Mouse (Mus musculus) neural tube, embryonic 15.5 days (tissue): ENCODE measurements around the gene Gm10190. TPM values are rescaled to one million over a fixed set of nuclear protein-coding genes. Genes with fewer than 3 reads are reported as not detected.
"Not testable (repeated sequence)": the region's sequence is repeated elsewhere in the genome, so short reads cannot be mapped to it uniquely, and the experiment has no call there.

Experiments
- ATAC-seq: fragments of 200-750 bp; cut with Nextera tagmentation; 2 replicates; pipeline ENCODE4 v1.8.0; 2017; ENCODE audit warnings: mild to moderate bottlenecking, moderate TSS enrichment, moderate library complexity; ENCODE audit not compliant: low FRiP score
- H3K27ac ChIP-seq: fragments of 300-500 bp; sonication (generic); replicated peaks from 2 replicates; pipeline ENCODE4 v1.5.1; 2015; ENCODE audit warnings: mild to moderate bottlenecking, inconsistent platforms
- H3K27me3 ChIP-seq: fragments of 300-500 bp; sonication (generic); replicated peaks from 2 replicates; pipeline ENCODE4 v1.6.1; 2015; ENCODE audit warnings: inconsistent platforms
- H3K36me3 ChIP-seq: fragments of 300-500 bp; sonication (generic); 2 replicates; pipeline ENCODE4 v1.6.1; 2015; ENCODE audit warnings: inconsistent platforms
- H3K4me1 ChIP-seq: fragments of 300-500 bp; sonication (generic); 2 replicates; pipeline ENCODE4 v1.6.1; 2015; ENCODE audit warnings: inconsistent platforms
- H3K4me2 ChIP-seq: fragments of 300-500 bp; sonication (generic); 2 replicates; pipeline ENCODE4 v1.6.1; 2015; ENCODE audit warnings: inconsistent platforms, mild to moderate bottlenecking, moderate library complexity
- H3K4me3 ChIP-seq: fragments of 300-500 bp; sonication (generic); replicated peaks from 2 replicates; pipeline ENCODE4 v1.5.1; 2015; ENCODE audit warnings: mild to moderate bottlenecking, inconsistent platforms
- H3K9ac ChIP-seq: fragments of 300-500 bp; sonication (generic); replicated peaks from 2 replicates; pipeline ENCODE4 v1.6.1; 2015; ENCODE audit warnings: mild to moderate bottlenecking, inconsistent platforms
- H3K9me3 ChIP-seq: fragments of 300-500 bp; sonication (generic); replicated peaks from 2 replicates; pipeline ENCODE4 v1.6.1; 2016; ENCODE audit warnings: inconsistent platforms
- WGBS: fragments of 180-500 bp; shearing (Covaris S2); methylation state at CpG from one replicate; pipeline ENCODE4 v1.1.7; 2015; ENCODE audit warnings: mixed read lengths; 5-methylcytosine and 5-hydroxymethylcytosine counted together
- polyA plus RNA-seq: library from polyadenylated mRNA; unstranded; fragments of >200 nt; fragmentation: Nextera tagmentation; extraction: Ambion mirVana; gene quantifications from 2 replicates; pipeline ENCODE4 v1.2.1, GENCODE M21; 2015

Gene Gm10190
- 2.5 and 3.7 TPM in 2 replicates for polyA plus RNA-seq

DNA sequence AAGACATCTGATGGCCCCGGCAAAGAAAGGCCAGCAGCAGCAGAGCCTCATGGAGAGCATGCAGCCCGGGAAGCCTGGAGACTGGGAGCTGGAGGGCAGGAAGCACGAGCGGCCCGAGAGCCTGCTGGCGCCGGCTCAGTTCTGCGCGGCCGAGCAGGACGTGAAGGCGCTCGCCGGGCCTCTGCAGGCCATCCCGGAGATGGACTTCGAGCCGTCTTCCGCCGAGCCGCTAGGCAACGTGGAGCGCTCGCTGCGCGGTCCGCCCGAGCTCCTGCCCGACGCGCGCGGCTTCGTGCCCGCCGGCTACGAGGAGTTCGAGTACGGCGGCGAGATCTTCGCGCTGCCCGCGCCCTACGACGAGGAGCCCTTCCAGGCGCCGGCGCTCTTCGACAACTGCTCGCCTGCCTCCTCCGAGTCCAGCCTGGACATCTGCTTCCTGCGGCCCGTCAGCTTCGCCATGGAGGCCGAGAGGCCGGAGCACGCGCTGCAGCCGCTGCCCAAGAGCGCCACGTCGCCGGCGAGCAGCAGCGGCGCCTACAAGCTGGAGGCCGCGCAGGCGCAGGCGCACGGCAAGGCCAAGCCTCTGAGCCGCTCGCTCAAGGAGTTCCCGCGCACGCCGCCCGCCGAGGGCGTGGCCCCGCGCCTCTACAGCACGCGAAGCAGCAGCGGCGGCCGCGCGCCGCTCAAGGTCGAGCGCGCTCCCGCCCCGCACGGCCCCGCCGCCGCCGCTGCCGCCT is at the start of gene Gm10190:
Gene Gm10190, minus strand, starts transcription at position 553 of the 737 bp plus-strand sequence.
- Histone ChIP-seq H3K4me3 (peak within 1 kb of the TSS; percentile 56), H3K9ac (peak within 1 kb of the TSS; percentile 65), H3K36me3 (no peaks in the 10 kb centered on the region), H3K4me1 (peaks cover 15% of the 10 kb centered on the region), H3K27ac (peak within 1 kb of the TSS; percentile 89), H3K27me3 (no peaks in the 10 kb centered on the region), H3K9me3 (no peaks in the 10 kb centered on the region), H3K4me2 (peak within 1 kb of the TSS; percentile 86)
- ATAC-seq = peak; percentile 99
- WGBS = 3% methylated on average over 100 of the region's 102 CpGs

DNA sequence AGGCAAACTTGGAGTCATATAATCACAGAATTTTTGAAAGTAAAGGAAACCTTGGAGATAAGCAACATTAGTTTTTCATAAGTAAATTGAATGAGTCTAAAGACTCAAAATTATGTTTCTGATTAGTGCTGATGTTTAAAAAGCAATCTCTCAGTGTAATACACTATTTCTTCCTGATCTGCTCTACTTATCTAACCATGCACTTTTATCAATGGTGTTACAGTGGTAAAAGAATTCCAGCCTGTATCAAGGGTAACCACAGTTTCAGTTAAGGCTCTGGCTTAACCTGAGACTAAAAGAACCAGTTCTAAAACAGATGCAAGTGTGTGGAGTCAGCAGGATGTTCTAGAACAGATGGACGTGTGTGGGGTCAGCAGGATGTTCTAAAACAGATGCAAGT is 47.7 kb upstream of the Gm10190 start:
- Histone ChIP-seq H3K4me3 (no peak overlapping the region), H3K27ac (no peak overlapping the region), H3K27me3 (no peaks in the 10 kb centered on the region), H3K9ac (no peak overlapping the region), H3K4me1 (no peaks in the 10 kb centered on the region), H3K9me3 (no peaks in the 10 kb centered on the region), H3K36me3 (peaks cover 47% of the 10 kb centered on the region), H3K4me2 (no peak overlapping the region)
- no peak for ATAC-seq
- WGBS = 96% methylated on average over 1 of the region's 1 CpGs

DNA sequence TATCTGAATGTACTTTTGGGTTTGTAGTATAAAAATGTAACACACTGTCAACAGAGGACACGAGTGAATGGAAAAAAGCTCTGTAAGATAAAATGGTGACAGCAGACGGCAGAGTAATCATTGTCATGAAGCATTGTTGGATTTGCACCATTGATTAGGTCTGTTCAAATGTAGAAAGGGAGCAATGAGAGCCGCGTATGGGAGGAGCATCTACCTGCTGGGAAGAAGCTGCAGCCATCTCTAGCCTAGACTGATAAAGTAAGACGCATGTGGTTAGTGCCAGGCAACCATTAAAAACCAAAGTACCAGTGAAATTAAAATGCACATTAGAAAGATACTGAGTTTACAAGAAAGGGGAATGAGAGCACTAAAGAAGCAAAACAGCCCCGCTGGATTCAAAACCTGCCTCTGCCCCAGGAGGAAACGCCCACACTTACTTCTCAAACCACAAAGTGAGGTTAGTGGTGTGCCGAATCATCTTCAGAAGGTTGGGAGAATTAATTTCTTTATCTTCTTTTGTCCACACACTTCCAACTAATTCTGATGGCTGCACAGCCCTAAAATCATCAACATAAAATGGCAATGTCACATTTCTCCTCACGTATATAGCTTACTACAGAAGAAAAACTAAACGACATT is 45.4 kb upstream of the Gm10190 start:
- no peak overlapping the region for H3K9ac ChIP-seq
- 83% methylated on average over 10 of the region's 10 CpGs for WGBS
- no peaks in the 10 kb centered on the region for H3K9me3 ChIP-seq
- no peak overlapping the region for H3K4me3 ChIP-seq
- H3K4me2 ChIP-seq = no peak overlapping the region
- H3K27me3 ChIP-seq = no peaks in the 10 kb centered on the region
- no peaks in the 10 kb centered on the region for H3K4me1 ChIP-seq
- ATAC-seq = no peak
- no peak overlapping the region for H3K27ac ChIP-seq
- peaks cover 66% of the 10 kb centered on the region for H3K36me3 ChIP-seq

DNA sequence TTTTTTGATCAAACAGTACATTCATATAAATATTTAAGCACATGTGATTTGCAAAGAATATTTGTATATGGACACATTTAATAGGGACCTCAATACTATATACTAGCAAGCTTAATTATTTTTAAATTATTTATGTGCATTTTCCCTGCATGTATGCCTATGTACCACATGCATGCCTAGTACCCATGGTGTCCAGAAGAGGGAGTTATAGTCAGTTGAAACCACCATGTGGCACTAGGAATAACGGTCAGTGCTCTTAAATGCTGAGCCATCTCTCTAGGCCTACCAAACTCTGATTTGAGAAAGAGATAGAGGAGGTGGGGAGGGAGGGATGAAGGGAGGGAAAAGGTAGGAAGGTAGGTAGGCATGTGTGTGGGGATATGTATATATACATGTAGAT is 37.8 kb upstream of the Gm10190 start:
- WGBS = 63% methylated on average over 1 of the region's 1 CpGs
- no peak overlapping the region for H3K9ac ChIP-seq
- no peaks in the 10 kb centered on the region for H3K9me3 ChIP-seq
- no peaks in the 10 kb centered on the region for H3K27me3 ChIP-seq
- H3K4me2 ChIP-seq = no peak overlapping the region
- no peak overlapping the region for H3K27ac ChIP-seq
- no peak overlapping the region for H3K4me3 ChIP-seq
- no peak for ATAC-seq
- no peaks in the 10 kb centered on the region for H3K4me1 ChIP-seq
- peaks cover 78% of the 10 kb centered on the region for H3K36me3 ChIP-seq

DNA sequence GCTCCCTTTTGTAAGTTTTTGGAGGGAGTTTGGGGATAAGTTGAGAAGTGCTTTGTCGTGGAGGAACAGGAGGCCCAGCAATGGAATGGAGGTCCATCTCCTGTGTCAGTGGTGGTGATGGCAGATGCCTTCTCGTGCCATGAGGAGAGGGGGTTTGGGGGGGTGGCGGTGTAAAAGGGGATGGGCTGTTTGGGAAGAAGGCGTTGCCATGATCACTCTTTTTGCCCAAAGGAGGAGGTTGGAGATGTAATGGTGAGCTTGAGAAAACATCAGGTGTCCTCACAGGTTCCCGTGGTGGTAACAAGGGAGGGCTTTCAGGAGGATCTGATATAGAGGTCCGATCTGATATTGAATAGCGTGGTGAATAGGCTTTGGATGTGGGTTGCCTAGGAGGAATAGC is 24.9 kb upstream of the Gm10190 start:
- 94% methylated on average over 7 of the region's 7 CpGs for WGBS
- H3K9ac ChIP-seq = no peak overlapping the region
- no peak for ATAC-seq
- no peaks in the 10 kb centered on the region for H3K9me3 ChIP-seq
- no peak overlapping the region for H3K27ac ChIP-seq
- H3K4me1 ChIP-seq = no peaks in the 10 kb centered on the region
- H3K36me3 ChIP-seq = peaks cover 26% of the 10 kb centered on the region
- no peak overlapping the region for H3K4me2 ChIP-seq
- no peaks in the 10 kb centered on the region for H3K27me3 ChIP-seq
- no peak overlapping the region for H3K4me3 ChIP-seq

DNA sequence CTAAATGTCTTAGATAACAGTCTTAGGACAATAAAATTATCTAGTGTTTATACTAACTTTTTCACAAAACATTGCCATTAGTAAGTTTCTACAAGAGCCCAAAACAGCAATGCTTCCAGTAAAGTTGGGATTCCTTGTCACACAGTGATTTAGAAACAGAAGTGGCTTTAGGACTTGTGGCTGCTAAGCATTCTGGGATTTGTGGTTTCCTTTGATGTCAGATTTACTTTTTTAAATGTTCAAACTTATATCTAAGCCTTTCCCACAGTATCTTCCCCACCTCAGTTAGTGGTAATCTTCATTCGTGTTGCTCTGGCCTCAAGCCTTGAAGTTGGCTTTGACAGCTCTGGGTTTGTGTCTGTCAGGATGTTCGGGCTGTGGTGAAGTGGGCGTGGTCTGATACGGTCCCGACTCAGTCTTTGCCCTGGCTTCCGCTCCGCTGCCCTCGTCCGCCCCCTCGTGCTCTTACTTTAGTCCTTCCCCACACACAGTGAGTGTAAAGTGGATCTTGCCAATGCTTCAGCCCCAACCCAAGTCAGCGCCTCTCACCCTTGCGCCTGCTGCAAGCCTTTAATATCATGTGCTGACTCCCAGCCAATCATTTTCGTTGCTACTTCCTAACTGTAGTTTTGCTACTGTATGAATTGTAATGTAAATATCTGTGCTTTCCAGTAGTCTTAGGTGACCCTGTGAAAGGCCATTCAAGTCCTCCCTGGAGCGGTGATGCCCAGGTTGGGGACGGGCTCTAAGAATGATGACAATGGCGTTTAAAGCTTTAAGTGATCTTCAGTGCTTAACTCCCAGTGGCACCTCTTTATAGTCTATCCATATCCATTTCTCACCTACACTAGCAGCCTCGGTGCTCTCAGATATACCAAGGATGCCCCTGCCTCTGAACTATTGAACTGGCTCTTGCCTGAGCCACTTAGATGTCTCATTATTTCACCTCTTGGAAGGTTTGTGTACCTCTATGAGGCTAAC is 18.4 kb upstream of the Gm10190 start:
- H3K27ac ChIP-seq = no peak overlapping the region
- 13% methylated on average over 17 of the region's 17 CpGs for WGBS

DNA sequence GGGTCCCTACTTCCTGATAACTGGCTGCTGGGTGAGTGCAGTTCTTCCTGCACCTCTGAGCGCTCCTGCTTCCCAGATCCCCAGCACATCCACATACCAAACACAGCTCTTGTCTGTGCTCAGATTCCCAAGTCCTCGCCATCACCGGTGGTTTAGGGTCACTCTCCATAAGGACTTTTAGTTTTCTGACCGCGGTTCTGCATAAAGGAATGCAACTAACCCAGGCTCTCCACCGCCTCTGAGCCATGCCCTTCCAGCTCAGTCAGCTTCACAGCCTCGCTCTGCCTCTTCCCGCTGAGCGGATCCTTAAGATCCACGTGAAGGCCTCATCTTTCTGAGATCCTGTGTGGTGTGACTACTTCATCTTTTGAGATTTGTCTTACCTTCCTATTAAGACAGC is 16.7 kb upstream of the Gm10190 start:
- H3K9ac ChIP-seq = no peak overlapping the region
- no peaks in the 10 kb centered on the region for H3K9me3 ChIP-seq
- no peak overlapping the region for H3K4me2 ChIP-seq
- no peak overlapping the region for H3K4me3 ChIP-seq
- peaks cover 5% of the 10 kb centered on the region; the same call in 1 of the 2 replicates for H3K4me1 ChIP-seq
- H3K27me3 ChIP-seq = no peaks in the 10 kb centered on the region
- ATAC-seq = no peak
- no peaks in the 10 kb centered on the region for H3K36me3 ChIP-seq
- H3K27ac ChIP-seq = no peak overlapping the region
- WGBS = 69% methylated on average over 10 of the region's 10 CpGs

More for the DNA sequence above, 18.4 kb upstream of the Gm10190 start:
- H3K9ac ChIP-seq = no peak overlapping the region; the same call in 1 of the 2 replicates
- no peaks in the 10 kb centered on the region for H3K36me3 ChIP-seq
- H3K4me2 ChIP-seq = peak overlapping the region; percentile 67
- peak overlapping the region; percentile 48 for H3K4me3 ChIP-seq
- peak; percentile 85 for ATAC-seq
- H3K27me3 ChIP-seq = no peaks in the 10 kb centered on the region
- no peaks in the 10 kb centered on the region for H3K9me3 ChIP-seq
- H3K4me1 ChIP-seq = peaks cover 5% of the 10 kb centered on the region; the same call in 1 of the 2 replicates

DNA sequence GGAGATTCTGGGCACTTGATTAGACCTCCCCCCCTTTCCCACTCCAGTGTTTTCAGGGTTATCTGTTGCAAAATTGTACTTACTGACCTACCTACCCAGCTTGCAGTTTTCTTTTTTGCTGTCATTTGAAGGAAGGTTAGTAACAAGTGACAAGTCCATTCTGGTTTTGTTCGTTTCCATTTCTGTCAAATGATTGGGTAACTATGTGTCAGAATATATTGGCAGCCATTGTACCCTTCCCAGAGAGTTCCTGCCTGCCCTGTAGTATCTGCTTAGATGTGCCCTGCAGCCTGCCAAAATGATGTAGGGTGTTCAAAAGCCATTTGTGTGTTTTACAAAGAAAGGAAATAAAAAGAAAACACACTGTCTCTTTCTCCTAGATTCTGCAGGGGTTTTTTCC is 12.3 kb upstream of the Gm10190 start:
- Histone ChIP-seq H3K36me3 (no peaks in the 10 kb centered on the region), H3K27ac (no peak overlapping the region), H3K9me3 (no peaks in the 10 kb centered on the region), H3K9ac (no peak overlapping the region), H3K4me2 (no peak overlapping the region), H3K4me3 (no peak overlapping the region), H3K27me3 (no peaks in the 10 kb centered on the region), H3K4me1 (no peaks in the 10 kb centered on the region)
- no peak for ATAC-seq
- WGBS = 67% methylated on average over 1 of the region's 1 CpGs

DNA sequence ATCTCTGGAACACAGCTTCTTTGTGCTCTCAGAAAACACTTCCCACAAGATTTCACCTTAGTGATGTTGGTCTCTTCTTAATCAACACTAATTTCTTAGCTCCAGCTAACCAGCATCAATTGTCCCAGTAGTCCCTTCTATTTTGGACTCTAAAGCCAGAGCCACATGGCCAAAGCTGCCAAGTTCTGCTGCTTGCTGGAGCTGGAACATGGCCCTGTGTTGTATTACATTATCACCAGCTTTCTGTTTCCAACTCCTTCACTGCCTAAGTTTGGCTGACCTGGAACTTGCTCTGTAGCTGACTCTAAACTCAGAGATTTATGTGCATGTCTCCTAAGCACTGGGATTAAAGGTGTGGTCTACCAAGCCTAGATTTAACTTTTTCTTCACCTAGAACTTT is 5.0 kb upstream of the Gm10190 start:
- H3K27ac ChIP-seq, H3K27me3 ChIP-seq, H3K9me3 ChIP-seq, ATAC-seq, H3K4me1 ChIP-seq, H3K36me3 ChIP-seq, H3K4me3 ChIP-seq, H3K4me2 ChIP-seq, H3K9ac ChIP-seq: not testable (repeated sequence)

DNA sequence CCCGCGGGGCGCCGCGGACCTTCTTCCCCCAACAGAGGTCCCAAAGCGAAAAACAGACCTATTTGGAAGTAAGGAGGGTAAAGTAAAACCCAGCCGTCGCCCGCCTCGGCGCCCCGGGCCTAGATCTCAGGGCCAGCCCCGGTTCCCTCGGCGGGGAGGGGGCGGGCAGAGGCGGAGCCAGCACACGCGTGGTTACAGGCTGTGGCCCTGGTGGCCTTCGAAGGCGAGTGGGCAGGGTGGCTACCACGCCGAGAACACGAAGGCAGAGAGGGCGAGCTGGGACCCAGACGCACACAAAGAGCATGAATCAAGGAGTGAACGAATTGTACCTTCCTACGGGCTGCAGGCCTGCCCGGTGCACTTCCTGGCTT is 370 bp upstream of the Gm10190 start:
- Histone ChIP-seq H3K27ac (peak overlapping the region; percentile 89), H3K36me3 (no peaks in the 10 kb centered on the region), H3K4me1 (peaks cover 15% of the 10 kb centered on the region), H3K9ac (peak overlapping the region; percentile 65), H3K27me3 (no peaks in the 10 kb centered on the region), H3K9me3 (no peaks in the 10 kb centered on the region), H3K4me3 (peak overlapping the region; percentile 56), H3K4me2 (peak overlapping the region; percentile 86)
- WGBS = 15% methylated on average over 29 of the region's 29 CpGs
- peak; percentile 87 for ATAC-seq

DNA sequence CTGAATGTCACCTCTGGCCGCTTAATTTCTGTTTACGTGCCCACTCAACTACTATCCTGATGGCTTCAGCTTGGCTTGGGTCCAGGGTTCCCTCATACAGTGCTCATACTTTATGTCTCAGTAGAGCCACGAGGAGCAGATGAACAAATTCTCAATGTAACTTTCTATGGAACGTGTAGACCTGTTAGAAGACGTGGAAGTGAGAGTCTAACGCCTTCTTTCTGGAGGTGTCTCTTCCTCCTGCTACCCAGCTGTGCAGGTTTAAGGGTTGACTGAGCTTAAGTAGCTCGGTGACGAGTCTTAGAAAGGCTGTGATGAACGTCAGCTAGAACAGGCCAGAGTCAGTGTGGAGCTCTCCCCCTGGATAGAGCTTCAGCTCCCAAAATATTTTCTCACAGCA is 4.7 kb downstream of the Gm10190 start:
- Histone ChIP-seq H3K9me3 (no peaks in the 10 kb centered on the region), H3K4me1 (peaks cover 11% of the 10 kb centered on the region), H3K36me3 (no peaks in the 10 kb centered on the region), H3K4me3 (no peak overlapping the region), H3K27me3 (no peaks in the 10 kb centered on the region), H3K27ac (no peak overlapping the region), H3K4me2 (no peak overlapping the region), H3K9ac (no peak overlapping the region)
- ATAC-seq = no peak
- 80% methylated on average over 9 of the region's 9 CpGs for WGBS
